Mouse (Mus musculus): ENCODE measurements around the gene Ap2a1.

The Ap2a1 gene

GRCm38 (mm10) chr7:44929204-44930151, at the start of gene Ap2a1:
TSS of gene Ap2a1 (minus strand) at chr7:44929496.
- DNase-seq (ENCODE audit: low spot score in 2 of 2) = peak; percentile 97 to 99

DNA sequence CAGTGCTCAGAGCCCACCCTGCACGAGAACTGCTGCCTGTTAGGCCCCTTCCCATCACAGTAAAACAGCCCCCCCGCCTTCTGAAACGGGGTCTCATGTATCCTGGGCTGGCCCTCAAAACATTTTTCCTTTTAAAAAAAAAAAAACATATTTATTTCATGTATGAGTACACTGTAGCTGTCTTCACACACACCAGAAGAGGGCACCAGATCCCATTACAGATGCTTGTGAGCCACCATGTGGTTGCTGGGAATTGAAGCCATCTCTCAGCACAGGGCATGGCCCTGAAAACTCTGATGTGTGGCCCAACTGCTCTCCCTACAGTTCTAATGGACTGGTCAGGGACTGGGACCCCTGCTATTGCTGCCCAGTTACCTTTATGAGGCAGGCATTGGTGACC, 49.0 kb upstream of the Ap2a1 start:
- DNase-seq (ENCODE audit: low spot score in 2 of 2) = no peak

GRCm38 (mm10) chr7:44975117-44975419, 45.8 kb upstream of the Ap2a1 start:
- DNase-seq (ENCODE audit: low spot score in 2 of 2) = no peak

DNA sequence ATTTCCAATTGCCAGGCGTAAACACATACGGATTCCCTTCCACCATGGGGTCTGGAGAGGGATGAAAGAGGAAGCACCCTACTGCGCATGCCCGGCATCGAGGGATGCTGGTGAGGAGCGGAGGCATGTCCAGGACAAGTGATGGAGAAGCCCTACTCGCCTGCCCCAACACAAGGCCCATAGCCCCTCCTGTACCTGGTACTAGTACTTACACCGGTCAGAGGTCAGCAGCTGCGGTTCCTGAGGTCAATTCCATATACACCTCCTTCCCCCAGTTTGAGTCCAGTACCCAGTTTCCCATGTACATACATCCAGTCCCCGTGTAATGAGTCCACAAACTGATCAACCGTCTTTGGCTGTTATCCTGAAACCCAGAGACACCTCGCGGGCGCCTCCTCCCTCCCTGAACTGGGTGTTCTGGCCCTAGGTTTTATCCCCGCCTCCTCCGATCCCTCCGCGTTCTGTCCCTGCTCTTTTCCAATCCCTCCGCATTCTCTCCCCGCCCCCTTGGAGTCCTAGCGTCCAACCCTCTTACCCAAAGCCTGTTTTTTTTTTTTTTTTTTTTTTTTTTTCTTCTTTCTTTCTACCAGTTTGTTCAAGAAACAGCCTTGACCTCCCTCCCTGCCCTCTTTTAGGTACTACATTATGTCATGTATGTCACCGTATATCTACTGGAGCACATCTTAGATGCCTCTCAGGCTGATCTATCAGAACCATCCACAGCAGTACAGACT, 45.3 kb upstream of the Ap2a1 start, which contains the start of gene Cpt1c:
TSS of gene Cpt1c (minus strand) at position 469 of the 734 bp plus-strand sequence.
- peak; percentile 74 to 78 for DNase-seq (ENCODE audit: low spot score in 2 of 2)

- DNase-seq (ENCODE audit: low spot score in 2 of 2) = no peak
These were observed 44.3 kb upstream of the Ap2a1 start for GRCm38 (mm10) chr7:44973415-44974130.

DNA sequence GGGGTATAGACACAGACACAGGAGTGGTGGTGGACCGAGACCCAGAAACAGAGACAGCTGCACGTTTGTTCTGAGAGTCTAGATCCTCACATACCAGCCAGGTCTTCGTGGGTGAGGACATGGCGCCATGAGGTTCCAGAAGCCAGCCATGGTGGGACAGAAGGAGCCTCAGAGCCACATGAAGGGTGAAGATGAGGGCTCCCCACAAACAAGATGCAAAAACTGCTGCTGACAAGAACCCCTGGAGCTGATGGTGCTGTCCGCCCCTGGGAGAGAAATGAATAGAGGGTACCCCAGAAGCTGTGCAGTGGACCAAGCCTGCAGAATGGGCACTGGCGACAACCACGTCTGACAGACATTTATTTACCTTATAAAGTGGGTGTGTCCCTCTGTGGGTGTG, 41.8 kb upstream of the Ap2a1 start:
- no peak for DNase-seq (ENCODE audit: low spot score in 2 of 2)

DNA sequence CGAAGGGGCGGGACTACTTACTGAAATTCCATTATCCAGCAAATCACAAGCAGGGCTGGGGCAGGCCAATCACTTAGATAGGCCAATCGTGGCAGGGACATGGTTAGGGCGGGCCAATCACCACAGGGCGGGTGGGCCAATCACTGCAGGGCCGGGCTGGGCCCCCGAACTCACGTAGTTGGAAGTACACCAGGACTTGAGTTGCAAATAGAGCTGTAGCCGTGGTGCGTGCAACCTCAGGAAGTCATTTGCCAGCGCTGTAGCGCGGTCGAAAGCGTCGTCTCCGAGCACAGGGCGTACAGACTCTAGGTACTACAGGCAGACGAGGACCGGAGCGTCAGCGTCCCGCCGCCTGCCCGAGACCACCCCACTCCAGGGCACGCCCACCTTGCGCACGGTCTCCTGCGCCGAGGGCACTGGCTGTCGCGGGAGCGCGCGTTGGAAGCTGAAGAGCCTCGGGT, 41.0 kb upstream of the Ap2a1 start:
- peak; percentile 52 to 67 for DNase-seq (ENCODE audit: low spot score in 2 of 2)

DNA sequence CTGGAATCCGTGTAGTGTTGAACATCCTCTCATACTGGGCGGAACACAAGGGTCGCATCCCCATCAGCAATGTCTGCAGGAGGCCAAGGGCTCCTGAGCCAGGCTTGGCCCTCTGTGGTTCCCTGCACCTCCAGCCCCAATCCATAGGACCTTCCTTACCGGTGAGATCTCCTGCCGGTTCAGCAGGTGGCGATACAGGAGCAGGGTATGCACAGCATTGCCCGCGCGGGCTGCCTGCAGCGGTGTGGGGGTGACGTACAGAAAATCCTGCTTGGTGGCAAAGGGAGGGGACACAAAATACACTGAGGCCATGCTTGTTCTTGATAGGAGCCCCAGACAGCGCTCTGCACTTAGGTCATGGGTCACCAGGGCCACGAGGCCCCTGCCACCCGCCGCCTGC, 37.3 kb upstream of the Ap2a1 start:
- DNase-seq (ENCODE audit: low spot score in 2 of 2) = no peak

GRCm38 (mm10) chr7:44965975-44966374, 36.7 kb upstream of the Ap2a1 start:
- no peak for DNase-seq (ENCODE audit: low spot score in 2 of 2)

GRCm38 (mm10) chr7:44964990-44965389, 35.7 kb upstream of the Ap2a1 start:
- DNase-seq (ENCODE audit: low spot score in 2 of 2) = no peak

DNA sequence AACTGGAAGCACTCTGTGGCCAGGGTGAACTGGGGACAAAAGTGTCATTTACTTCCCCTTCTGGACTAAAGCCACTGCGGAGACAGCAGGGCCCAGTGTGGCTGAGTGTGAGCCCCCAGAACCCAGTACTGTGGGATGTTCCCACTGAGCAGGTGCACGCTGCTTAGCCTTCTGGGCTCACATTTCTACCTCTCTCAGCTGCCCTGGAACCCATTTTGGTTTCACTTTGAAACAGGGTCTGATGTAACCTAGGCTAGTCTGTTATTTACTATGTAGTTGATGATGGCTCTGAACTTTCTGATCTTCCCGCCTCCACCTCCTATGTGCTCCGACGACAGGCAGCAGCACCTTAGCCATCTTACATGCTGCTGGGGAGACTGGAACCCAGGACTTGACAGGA, 33.5 kb upstream of the Ap2a1 start:
- no peak for DNase-seq (ENCODE audit: low spot score in 2 of 2)

GRCm38 (mm10) chr7:44962337-44962736, 33.0 kb upstream of the Ap2a1 start:
- DNase-seq (ENCODE audit: low spot score in 2 of 2) = no peak

DNA sequence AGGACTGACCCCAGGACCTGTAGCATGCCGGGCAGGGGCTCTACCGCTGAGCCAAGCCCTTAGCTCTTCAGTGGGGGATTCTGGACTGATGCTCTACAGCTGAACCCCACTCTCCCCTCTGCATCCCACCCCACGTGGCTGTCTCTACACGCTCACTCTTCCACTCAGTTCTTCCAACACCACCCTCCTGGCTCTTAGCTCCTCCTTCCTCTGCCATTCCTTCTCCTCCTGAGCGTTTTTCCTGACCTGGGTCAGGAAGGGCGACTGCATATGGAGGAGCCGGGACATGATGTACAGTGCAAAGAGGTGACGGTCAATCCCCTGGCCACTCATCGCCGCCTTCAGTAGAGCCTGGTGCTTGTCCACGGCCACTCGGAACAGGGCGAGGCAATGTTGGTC, 31.2 kb upstream of the Ap2a1 start:
- no peak for DNase-seq (ENCODE audit: low spot score in 2 of 2)

DNA sequence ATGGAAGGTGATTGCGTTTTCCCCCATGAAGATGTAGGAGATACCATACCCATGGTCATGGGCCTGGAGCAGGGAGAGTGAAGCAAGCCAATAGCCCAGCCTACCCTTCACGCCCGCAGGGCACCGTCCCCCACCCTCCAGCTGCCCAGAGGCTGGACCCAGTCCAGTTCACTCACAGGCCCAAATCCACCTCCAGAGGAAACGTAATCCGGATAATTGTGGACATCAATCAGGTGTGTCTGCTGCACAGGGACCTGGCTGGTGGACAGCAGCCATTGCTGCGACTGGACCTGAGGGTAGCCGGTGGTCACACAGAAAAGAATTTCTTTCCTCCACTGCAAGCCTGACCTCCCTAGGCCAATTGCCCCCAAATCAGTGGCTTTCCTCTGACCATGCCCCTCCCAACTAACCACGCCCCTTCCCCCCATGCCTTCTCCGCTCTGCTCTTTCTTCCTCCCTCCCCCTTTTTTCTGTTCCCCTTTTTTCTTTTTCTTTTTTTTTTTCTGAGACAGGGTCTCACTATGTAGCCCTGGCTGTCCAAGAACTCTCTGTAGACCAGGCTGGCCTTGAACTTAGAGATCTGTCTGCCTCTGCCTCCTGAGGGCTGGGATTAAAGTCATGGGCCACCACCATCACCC, 30.7 kb upstream of the Ap2a1 start:
- no peak for DNase-seq (ENCODE audit: low spot score in 2 of 2)

DNA sequence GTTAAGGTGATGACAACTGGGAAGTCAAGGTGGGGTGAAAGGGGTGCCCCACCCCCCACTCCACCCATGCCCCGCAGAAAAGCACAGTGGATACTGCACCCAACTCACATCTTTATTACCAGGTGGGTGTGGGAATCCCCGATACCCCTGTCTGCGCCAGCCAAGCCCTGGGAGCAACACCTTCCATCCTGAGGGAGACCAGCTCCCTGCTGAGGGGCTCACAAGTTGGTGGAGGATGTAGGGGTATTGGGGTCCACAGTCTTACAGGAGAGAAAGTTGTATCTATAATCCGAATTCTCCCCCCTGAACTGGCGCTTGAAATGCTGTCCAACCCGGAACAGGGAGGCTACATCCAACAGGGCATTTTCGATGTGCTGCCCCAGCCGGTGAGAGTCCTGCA, 30.0 kb upstream of the Ap2a1 start:
- DNase-seq (ENCODE audit: low spot score in 2 of 2) = no peak

GRCm38 (mm10) chr7:44958208-44958607, 28.9 kb upstream of the Ap2a1 start:
- no peak for DNase-seq (ENCODE audit: low spot score in 2 of 2)

- DNase-seq (ENCODE audit: low spot score in 2 of 2) = no peak
These were observed 28.0 kb upstream of the Ap2a1 start for GRCm38 (mm10) chr7:44957183-44957835.

DNA sequence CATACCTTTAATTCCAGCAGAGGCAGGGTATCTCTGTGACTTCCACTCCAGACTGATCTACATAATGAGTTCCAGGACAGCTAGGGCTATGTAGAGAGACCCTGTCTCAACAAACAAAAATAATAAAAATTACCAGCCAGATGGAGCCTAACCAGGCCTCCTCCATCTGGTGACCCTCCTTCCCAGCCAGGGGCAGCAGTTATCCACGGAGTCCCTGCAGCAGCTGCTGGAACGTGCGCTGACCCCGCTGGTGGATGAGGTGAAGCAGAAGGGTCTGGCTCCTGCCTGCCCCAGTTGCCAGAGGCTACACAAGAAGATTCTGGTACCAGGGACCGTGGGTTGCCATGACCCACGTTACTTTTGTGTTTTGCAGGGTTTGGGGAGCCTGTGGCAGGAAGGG, 27.0 kb upstream of the Ap2a1 start:
- DNase-seq (ENCODE audit: low spot score in 2 of 2) = no peak

DNA sequence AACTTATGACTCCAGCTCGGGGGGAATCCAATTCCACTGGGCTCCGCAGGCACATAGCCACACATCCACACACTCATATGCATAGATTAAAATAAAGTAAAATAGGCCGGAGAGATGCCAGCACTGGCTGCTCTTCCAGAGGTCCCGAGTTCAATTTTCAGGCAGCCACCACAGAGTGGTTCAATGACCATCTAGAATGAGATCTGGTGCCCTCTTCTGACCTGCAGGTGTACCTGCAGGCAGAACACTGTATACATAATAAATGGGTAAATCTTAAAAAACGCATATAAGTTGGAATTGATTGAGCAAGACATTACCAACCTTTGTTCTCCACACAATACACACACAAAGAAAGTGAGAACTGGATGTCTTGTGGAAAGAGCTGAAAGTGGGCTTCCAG, 26.3 kb upstream of the Ap2a1 start:
- DNase-seq (ENCODE audit: low spot score in 2 of 2) = no peak

- no peak for DNase-seq (ENCODE audit: low spot score in 2 of 2)
These were observed 25.0 kb upstream of the Ap2a1 start for GRCm38 (mm10) chr7:44954091-44954885.

Measured in frontal cortex, postnatal 25 days (tissue).